Mouse (Mus musculus) hindbrain, embryonic 16.5 days (tissue): ENCODE measurements around the gene Iqgap2. TPM values are rescaled to one million over a fixed set of nuclear protein-coding genes. Genes with fewer than 3 reads are reported as not detected.

Source experiments
- ATAC-seq: fragments of 200-750 bp; cut with Nextera tagmentation; 2 replicates; pipeline ENCODE4 v1.8.0; 2017; ENCODE audit warnings: moderate TSS enrichment, moderate library complexity
- H3K27ac ChIP-seq: fragments of 300-500 bp; sonication (generic); 2 replicates; pipeline ENCODE4 v1.5.1; 2014; ENCODE audit warnings: low read depth, mild to moderate bottlenecking, control low read depth, low read length, moderate library complexity
- H3K27me3 ChIP-seq: fragments of 300-500 bp; sonication (generic); replicated peaks from 2 replicates; pipeline ENCODE4 v1.6.1; 2014; ENCODE audit warnings: low read length; ENCODE audit not compliant: control insufficient read depth, insufficient read depth
- H3K36me3 ChIP-seq: fragments of 300-500 bp; sonication (generic); 2 replicates; pipeline ENCODE4 v1.6.1; 2014; ENCODE audit warnings: mild to moderate bottlenecking, low read length, moderate library complexity, mixed read lengths; ENCODE audit not compliant: control insufficient read depth, insufficient read depth
- H3K4me1 ChIP-seq: fragments of 300-500 bp; sonication (generic); 2 replicates; pipeline ENCODE4 v1.6.1; 2014; ENCODE audit warnings: low read depth, low read length; ENCODE audit not compliant: control insufficient read depth, insufficient read depth
- H3K4me2 ChIP-seq: fragments of 300-500 bp; sonication (generic); 2 replicates; pipeline ENCODE4 v1.6.1; 2014; ENCODE audit warnings: mild to moderate bottlenecking, low read length, control low read depth, moderate library complexity
- H3K4me3 ChIP-seq: fragments of 300-500 bp; sonication (generic); 2 replicates; pipeline ENCODE4 v1.5.1; 2014; ENCODE audit warnings: mild to moderate bottlenecking, low read length, control low read depth, moderate library complexity
- H3K9ac ChIP-seq: fragments of 300-500 bp; sonication (generic); 2 replicates; pipeline ENCODE4 v1.6.1; 2014; ENCODE audit warnings: low read depth, mild to moderate bottlenecking, control low read depth, low read length, moderate library complexity
- H3K9me3 ChIP-seq: fragments of 300-500 bp; sonication (generic); 2 replicates; pipeline ENCODE4 v1.6.1; 2014; ENCODE audit warnings: mild to moderate bottlenecking, low read length, moderate library complexity; ENCODE audit not compliant: control insufficient read depth
- WGBS: fragments of 180-500 bp; shearing (Covaris S2); extraction: QIAGEN DNeasy Blood & Tissue Kit; methylation state at CpG from one replicate; pipeline ENCODE4 v1.1.7; 2014; 5-methylcytosine and 5-hydroxymethylcytosine counted together
- polyA plus RNA-seq: library from polyadenylated mRNA; unstranded; fragments of >200 nt; fragmentation: Nextera tagmentation; extraction: Ambion mirVana; gene quantifications from 2 replicates; pipeline ENCODE4 v1.2.1, GENCODE M21; 2015

Iqgap2 gene
- polyA plus RNA-seq, 1 experiment from 2014 or later: 3.5 TPM

DNA sequence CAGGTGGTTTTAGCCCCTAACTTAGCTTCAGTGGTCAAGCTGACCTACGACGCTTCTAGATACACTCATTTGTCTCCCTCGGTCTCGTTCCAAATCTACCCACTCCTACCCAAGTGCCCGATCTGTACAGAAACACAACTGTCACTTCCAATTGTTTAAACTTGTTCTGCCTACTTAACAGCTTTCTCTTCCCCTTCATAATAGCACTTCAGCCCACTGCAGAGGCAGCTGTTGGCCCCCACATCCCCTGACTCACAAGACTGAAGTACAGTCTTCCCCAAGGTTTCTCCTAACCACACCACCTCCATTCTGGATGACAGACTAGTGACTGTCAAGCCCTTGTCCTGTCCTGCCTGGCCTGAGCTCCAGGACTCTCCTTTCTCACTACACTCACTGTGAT is 63.1 kb downstream of the Iqgap2 start:
- no peak overlapping the region for H3K4me3 ChIP-seq
- H3K27ac ChIP-seq: no peak overlapping the region
- no peaks in the 10 kb centered on the region for H3K36me3 ChIP-seq
- no peak overlapping the region for H3K9ac ChIP-seq
- no peaks in the 10 kb centered on the region for H3K9me3 ChIP-seq
- H3K4me1 ChIP-seq: no peaks in the 10 kb centered on the region
- no peaks in the 10 kb centered on the region for H3K27me3 ChIP-seq
- H3K4me2 ChIP-seq: no peak overlapping the region
- 92% methylated on average over 5 of the region's 5 CpGs for WGBS
- no peak for ATAC-seq

- Histone ChIP-seq H3K9me3 (no peaks in the 10 kb centered on the region), H3K4me1 (no peaks in the 10 kb centered on the region; the same call in 1 of the 2 replicates), H3K27ac (no peak overlapping the region), H3K27me3 (no peaks in the 10 kb centered on the region), H3K9ac (no peak overlapping the region), H3K36me3 (no peaks in the 10 kb centered on the region), H3K4me2 (no peak overlapping the region), H3K4me3 (no peak overlapping the region)
- 79% methylated on average over 6 of the region's 6 CpGs for WGBS
- ATAC-seq: no peak
These were observed 65.5 kb downstream of the Iqgap2 start for GRCm38 (mm10) chr13:95826178-95826577.

DNA sequence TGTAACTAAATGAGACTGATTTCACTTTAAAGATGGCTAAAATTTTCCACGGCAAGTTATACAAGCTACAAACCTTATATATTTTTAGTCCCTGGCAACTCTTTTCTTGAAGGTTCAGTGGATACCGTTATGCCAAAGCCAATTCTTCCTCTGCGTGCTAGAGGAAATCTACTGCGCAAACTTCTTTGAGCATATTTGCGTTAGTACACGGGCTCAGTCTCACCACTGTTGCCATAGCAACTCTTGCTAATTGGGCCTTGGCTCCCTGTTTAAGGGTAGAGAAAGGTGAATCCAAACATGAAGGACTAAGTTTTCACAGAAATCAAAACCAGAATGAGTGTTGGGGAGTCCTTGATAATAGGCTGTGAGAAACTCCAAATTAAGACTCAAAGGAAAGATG is 68.8 kb downstream of the Iqgap2 start:
- WGBS: 49% methylated on average over 6 of the region's 6 CpGs

DNA sequence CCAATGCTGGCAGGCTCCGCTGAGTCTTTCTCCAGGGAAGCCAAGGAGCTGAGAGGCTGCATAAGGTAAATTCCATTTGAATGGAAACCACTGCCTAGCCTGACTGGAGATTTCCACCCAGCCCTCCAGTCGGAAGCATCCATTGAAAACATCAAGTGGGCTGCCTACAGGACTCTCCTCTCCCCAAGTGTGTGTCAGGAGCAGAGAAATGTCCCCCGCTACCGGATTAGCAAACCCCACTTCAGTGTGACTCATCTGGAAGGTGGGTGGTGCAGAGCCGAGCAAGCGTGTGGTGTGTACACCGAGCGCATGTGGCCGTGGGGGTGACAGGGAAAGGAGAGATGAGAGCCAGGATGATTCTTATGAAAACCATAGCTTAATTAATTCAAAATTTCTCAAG is 71.7 kb downstream of the Iqgap2 start:
- H3K27me3 ChIP-seq: no peaks in the 10 kb centered on the region
- H3K4me3 ChIP-seq: no peak overlapping the region
- no peaks in the 10 kb centered on the region; the same call in 1 of the 2 replicates for H3K4me1 ChIP-seq
- no peak overlapping the region for H3K4me2 ChIP-seq
- H3K9me3 ChIP-seq: no peaks in the 10 kb centered on the region
- 87% methylated on average over 9 of the region's 9 CpGs for WGBS
- H3K9ac ChIP-seq: no peak overlapping the region
- no peak for ATAC-seq
- no peaks in the 10 kb centered on the region for H3K36me3 ChIP-seq
- H3K27ac ChIP-seq: no peak overlapping the region

More for the DNA sequence above, 68.8 kb downstream of the Iqgap2 start:
- Histone ChIP-seq H3K27me3 (no peaks in the 10 kb centered on the region), H3K9ac (no peak overlapping the region), H3K4me1 (no peaks in the 10 kb centered on the region; the same call in 1 of the 2 replicates), H3K36me3 (no peaks in the 10 kb centered on the region), H3K27ac (no peak overlapping the region), H3K4me2 (no peak overlapping the region), H3K9me3 (no peaks in the 10 kb centered on the region), H3K4me3 (no peak overlapping the region)
- ATAC-seq: peak; percentile 71; the same call in 1 of the 2 replicates

GRCm38 (mm10) chr13:95818941-95819340 is 72.8 kb downstream of the Iqgap2 start:
- Histone ChIP-seq H3K4me3 (no peak overlapping the region), H3K4me2 (no peak overlapping the region), H3K9me3 (no peaks in the 10 kb centered on the region), H3K9ac (no peak overlapping the region), H3K27ac (no peak overlapping the region), H3K4me1 (no peaks in the 10 kb centered on the region; the same call in 1 of the 2 replicates), H3K36me3 (no peaks in the 10 kb centered on the region), H3K27me3 (no peaks in the 10 kb centered on the region)
- 91% methylated on average over 4 of the region's 4 CpGs for WGBS
- no peak for ATAC-seq

- H3K9ac ChIP-seq: no peak overlapping the region
- no peak overlapping the region for H3K4me2 ChIP-seq
- no peaks in the 10 kb centered on the region for H3K27me3 ChIP-seq
- no peak for ATAC-seq
- H3K9me3 ChIP-seq: no peaks in the 10 kb centered on the region
- H3K36me3 ChIP-seq: no peaks in the 10 kb centered on the region
- WGBS: 88% methylated on average over 3 of the region's 3 CpGs
- no peak overlapping the region for H3K4me3 ChIP-seq
- no peaks in the 10 kb centered on the region for H3K4me1 ChIP-seq
- H3K27ac ChIP-seq: no peak overlapping the region
These were observed 78.1 kb downstream of the Iqgap2 start for GRCm38 (mm10) chr13:95813643-95814042.

- ATAC-seq: no peak
- peaks cover 6% of the 10 kb centered on the region for H3K4me1 ChIP-seq
- H3K27me3 ChIP-seq: no peaks in the 10 kb centered on the region
- H3K4me3 ChIP-seq: no peak overlapping the region
- no peak overlapping the region for H3K27ac ChIP-seq
- H3K9me3 ChIP-seq: no peaks in the 10 kb centered on the region
- H3K36me3 ChIP-seq: no peaks in the 10 kb centered on the region
- no peak overlapping the region for H3K4me2 ChIP-seq
- H3K9ac ChIP-seq: no peak overlapping the region
- 50% methylated on average over 2 of the region's 2 CpGs for WGBS
These were observed 80.9 kb downstream of the Iqgap2 start for GRCm38 (mm10) chr13:95810796-95811195.

GRCm38 (mm10) chr13:95807106-95807750 is 84.5 kb downstream of the Iqgap2 start:
- Histone ChIP-seq H3K9me3 (no peaks in the 10 kb centered on the region), H3K4me1 (peaks cover 6% of the 10 kb centered on the region), H3K4me2 (peak overlapping the region; percentile 32; the same call in 1 of the 2 replicates), H3K36me3 (no peaks in the 10 kb centered on the region), H3K27me3 (no peaks in the 10 kb centered on the region), H3K27ac (no peak overlapping the region; the same call in 1 of the 2 replicates), H3K4me3 (no peak overlapping the region), H3K9ac (no peak overlapping the region)
- peak; percentile 91 for ATAC-seq
- 8% methylated on average over 5 of the region's 5 CpGs for WGBS

DNA sequence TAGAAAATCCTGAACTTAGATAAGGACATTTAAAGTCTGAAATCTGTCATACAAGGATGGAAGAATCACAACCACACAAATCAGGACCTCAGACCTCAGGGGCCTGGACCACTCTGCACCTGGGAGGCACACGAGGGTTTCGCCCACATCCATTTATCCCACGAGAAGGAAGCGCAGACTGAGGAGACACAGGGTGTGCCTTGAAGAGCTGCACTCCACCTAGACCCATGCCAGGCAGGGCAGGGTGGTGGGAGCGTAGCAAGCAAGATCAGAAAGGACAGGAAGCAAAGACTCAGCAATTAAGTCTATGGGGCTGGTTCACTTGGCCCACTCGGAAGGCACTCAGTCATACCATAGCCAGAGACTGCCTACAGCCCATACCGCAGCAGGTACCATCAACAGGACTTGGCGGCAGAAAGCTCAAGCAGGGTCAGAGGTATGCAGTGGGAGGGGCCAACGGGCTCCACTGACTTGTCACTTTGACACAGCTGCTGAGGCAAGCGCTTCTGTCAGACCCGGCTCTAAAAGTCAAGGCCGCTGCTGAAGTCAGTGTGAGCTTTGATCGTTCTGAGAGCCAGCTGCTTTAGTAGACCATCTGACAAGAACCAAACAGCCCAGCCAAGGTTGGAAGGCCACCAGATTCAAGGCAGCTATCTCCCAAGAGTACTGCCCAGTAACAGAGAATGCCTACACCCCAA is 86.1 kb downstream of the Iqgap2 start:
- Histone ChIP-seq H3K4me2 (no peak overlapping the region), H3K4me1 (peaks cover 6% of the 10 kb centered on the region), H3K9me3 (no peaks in the 10 kb centered on the region), H3K4me3 (no peak overlapping the region), H3K36me3 (no peaks in the 10 kb centered on the region), H3K9ac (no peak overlapping the region), H3K27ac (no peak overlapping the region), H3K27me3 (no peaks in the 10 kb centered on the region)
- no peak for ATAC-seq
- WGBS: 57% methylated on average over 13 of the region's 13 CpGs
